Comparison of ENCODE assay signal across 11 mouse cellular contexts in genomic region chr2:176798785-176799184, GRCm38 (mm10). TPM values are rescaled to one million over a fixed set of nuclear protein-coding genes. Genes with fewer than 3 reads are reported as not detected.
A peak's percentile ranks its signal among the peaks of the same experiment; 100 is the strongest.
DNase-seq lines count a peak whose midpoint lies in the region; ATAC-seq and TF ChIP-seq lines count a peak whose summit lies in the region.
"Not testable (repeated sequence)": the region's sequence is repeated elsewhere in the genome, so short reads cannot be mapped to it uniquely, and the experiment has no call there.
"Had no signal": no experiment of that assay in that cellular context is flagged by ENCODE, and none has a peak within 500 bp of the region (broad histone marks: within the 10 kb centered on the region; RNA-seq: fewer than 3 reads in every experiment).

No protein-coding gene starts in this region.

- peak overlapping the region; percentile 64 for H3K9ac ChIP-seq in embryonic facial prominence, embryonic 13.5 days
- peak overlapping the region; percentile 57; the same call in 1 of the 2 replicates for H3K9ac ChIP-seq in heart, adult 2 months (ENCODE audit: low read depth, low read length)
- peak overlapping the region; percentile 31 for H3K9ac ChIP-seq in hindbrain, embryonic 16.5 days (ENCODE audit: low read depth, low read length)
- H3K9ac ChIP-seq in limb, embryonic 11.5 days (ENCODE audit: low read length); neural tube, embryonic 12.5 days: not testable (repeated sequence)
- H3K9ac ChIP-seq in lung, embryonic 16.5 days (ENCODE audit: low read length) = peak overlapping the region; percentile 50

- not testable (repeated sequence) for H3K79me2 ChIP-seq in heart, adult 2 months (replicated peaks; ENCODE audit: control insufficient read depth, insufficient read depth, low read length)

- H3K4me3 ChIP-seq in embryonic facial prominence, embryonic 13.5 days = peak overlapping the region; percentile 45
- H3K4me3 ChIP-seq in heart, adult 2 months = not testable (repeated sequence)
- peak overlapping the region; percentile 40 for H3K4me3 ChIP-seq in hindbrain, embryonic 16.5 days (ENCODE audit: low read length)
- peak overlapping the region; percentile 29 for H3K4me3 ChIP-seq in limb, embryonic 11.5 days (ENCODE audit: low read depth, low read length)
- H3K4me3 ChIP-seq in lung, embryonic 16.5 days (ENCODE audit: low read length) = peak overlapping the region; percentile 48
- peak overlapping the region; percentile 41 for H3K4me3 ChIP-seq in neural tube, embryonic 12.5 days
- H3K4me3 ChIP-seq in thymus, adult 2 months (ENCODE audit: control insufficient read depth, insufficient read depth, low read length) = peak overlapping the region; percentile 66

- not testable (repeated sequence) for H3K27ac ChIP-seq in embryonic facial prominence, embryonic 13.5 days; heart, adult 2 months; hindbrain, embryonic 16.5 days (ENCODE audit: low read depth, low read length); limb, embryonic 11.5 days (replicated peaks; ENCODE audit: low read depth, low read length); lung, embryonic 16.5 days (ENCODE audit: low read length); neural tube, embryonic 12.5 days; thymus, adult 2 months (ENCODE audit: control insufficient read depth, insufficient read depth, low read length)

- not testable (repeated sequence) for H3K9me3 ChIP-seq in embryonic facial prominence, embryonic 13.5 days; hindbrain, embryonic 16.5 days (ENCODE audit: control insufficient read depth, low read length); limb, embryonic 11.5 days (ENCODE audit: control insufficient read depth, low read length); lung, embryonic 16.5 days (ENCODE audit: control insufficient read depth, low read length); neural tube, embryonic 12.5 days

- not testable (repeated sequence) for ATAC-seq in embryonic facial prominence, embryonic 13.5 days (ENCODE audit: insufficient number of reproducible peaks, insufficient read depth, low FRiP score, low TSS enrichment, low read depth); hindbrain, embryonic 16.5 days; limb, embryonic 11.5 days (ENCODE audit: insufficient number of reproducible peaks, low FRiP score, low TSS enrichment, low read depth); lung, embryonic 16.5 days (ENCODE audit: low read depth); neural tube, embryonic 12.5 days (ENCODE audit: low FRiP score, low read depth)

- H3K27me3 ChIP-seq in embryonic facial prominence, embryonic 13.5 days; heart, adult 2 months (ENCODE audit: control insufficient read depth, insufficient read depth, low read length); hindbrain, embryonic 16.5 days (replicated peaks; ENCODE audit: control insufficient read depth, insufficient read depth, low read length); limb, embryonic 11.5 days (ENCODE audit: control insufficient read depth, insufficient read depth, low read length); lung, embryonic 16.5 days (ENCODE audit: control insufficient read depth, insufficient read depth, low read depth, low read length); neural tube, embryonic 12.5 days (replicated peaks); thymus, adult 2 months (ENCODE audit: control insufficient read depth, insufficient read depth, low read length): not testable (repeated sequence)

- not testable (repeated sequence) for TF ChIP-seq POLR2A in heart, adult 2 months (IDR thresholded peaks at IDR 0.05; ENCODE audit: insufficient read depth, low read depth, low read length); thymus, adult 2 months (IDR thresholded peaks at IDR 0.05; ENCODE audit: control insufficient read depth, extremely low read depth, insufficient read depth, low read length, poor library complexity)

- 22% methylated on average over 15 of the region's 15 CpGs for WGBS in embryonic facial prominence, embryonic 13.5 days
- 9% methylated on average over 14 of the region's 15 CpGs for WGBS in heart, adult 2 months
- 22% methylated on average over 11 of the region's 15 CpGs for WGBS in hindbrain, embryonic 16.5 days
- WGBS in limb, embryonic 11.5 days = 24% methylated on average over 11 of the region's 15 CpGs
- WGBS in lung, embryonic 16.5 days = 17% methylated on average over 14 of the region's 15 CpGs
- 34% methylated on average over 15 of the region's 15 CpGs for whole genome bisulfite sequencing in neural tube, embryonic 12.5 days
- WGBS in thymus, adult 2 months = 19% methylated on average over 15 of the region's 15 CpGs

- H3K36me3 ChIP-seq in embryonic facial prominence, embryonic 13.5 days; heart, adult 2 months (ENCODE audit: control insufficient read depth, insufficient read depth, low read length); hindbrain, embryonic 16.5 days (ENCODE audit: control insufficient read depth, insufficient read depth, low read length); limb, embryonic 11.5 days (ENCODE audit: control insufficient read depth, insufficient read depth, low read length); lung, embryonic 16.5 days (ENCODE audit: control insufficient read depth, insufficient read depth, low read length); neural tube, embryonic 12.5 days; thymus, adult 2 months (ENCODE audit: control insufficient read depth, insufficient read depth, low read length): not testable (repeated sequence)

- H3K4me1 ChIP-seq in embryonic facial prominence, embryonic 13.5 days; heart, adult 2 months (ENCODE audit: control insufficient read depth, insufficient read depth, low read length); hindbrain, embryonic 16.5 days (ENCODE audit: control insufficient read depth, insufficient read depth, low read depth, low read length); limb, embryonic 11.5 days (ENCODE audit: control insufficient read depth, insufficient read depth, low read length); lung, embryonic 16.5 days (replicated peaks; ENCODE audit: control insufficient read depth, insufficient read depth, low read length); neural tube, embryonic 12.5 days; thymus, adult 2 months (replicated peaks; ENCODE audit: control insufficient read depth, insufficient read depth, low read length): not testable (repeated sequence)

- peak overlapping the region; percentile 48 for H3K4me2 ChIP-seq in embryonic facial prominence, embryonic 13.5 days
- H3K4me2 ChIP-seq in hindbrain, embryonic 16.5 days (ENCODE audit: low read length) = peak overlapping the region; percentile 37
- H3K4me2 ChIP-seq in limb, embryonic 11.5 days (ENCODE audit: low read depth, severe bottlenecking) = 0 out of 2 replicates have a peak overlapping the region, but pooled peaks have one; percentile 10
- H3K4me2 ChIP-seq in lung, embryonic 16.5 days (ENCODE audit: low read depth, low read length) = peak overlapping the region; percentile 37; the same call in 1 of the 2 replicates
- peak overlapping the region; percentile 45 for H3K4me2 ChIP-seq in neural tube, embryonic 12.5 days (replicated peaks)

- TF ChIP-seq CTCF in heart, adult 2 months (IDR thresholded peaks at IDR 0.05); thymus, adult 2 months (IDR thresholded peaks at IDR 0.05; ENCODE audit: borderline replicate concordance, control insufficient read depth, extremely low read depth, insufficient read depth, low read length, poor library complexity): not testable (repeated sequence)

- DNase-seq in MN1 (ENCODE audit: low spot score) = peak; percentile 5
- DNase-seq in heart, adult 2 months = peak in 1 of 2 experiments; percentile 15
- not testable (repeated sequence) for DNase-seq in limb, embryonic 11.5 days (ENCODE audit: low spot score); thymus, adult 2 months

- TF ChIP-seq EP300 in heart, adult 2 months (IDR thresholded peaks at IDR 0.05; ENCODE audit: insufficient read depth, low read depth, low read length) = not testable (repeated sequence)

- intact Hi-C loops in heart, adult 2 months (cut with DNase I) = not testable (repeated sequence)

RNA-seq across cellular contexts. Expression of gene Gm14295, which starts 0.4 kb away (rescaled TPM):
- 13.9 and 17.5 TPM in 2 replicates for polyA plus RNA-seq in embryonic facial prominence, embryonic 13.5 days (2015; fragmentation: Nextera tagmentation; extraction: Ambion mirVana)
- total RNA-seq in heart, adult 2 months (2021) = 1 to 10 TPM; 6.7 to 9.7 TPM
- 6.0 and 6.6 TPM in 2 replicates for polyA plus RNA-seq in heart, adult 2 months (2012; rRNA removed)
- polyA plus RNA-seq in hindbrain, embryonic 16.5 days (2015; fragmentation: Nextera tagmentation; extraction: Ambion mirVana) = 8.8 and 13.6 TPM in 2 replicates
- 12.8 and 14.2 TPM in 2 replicates for polyA plus RNA-seq in limb, embryonic 11.5 days (2014; fragmentation: Nextera tagmentation; extraction: Ambion mirVana)
- 13.8 and 18.2 TPM in 2 replicates for polyA plus RNA-seq in lung, embryonic 16.5 days (2015; fragmentation: Nextera tagmentation; extraction: Ambion mirVana)
- 7.9 and 9.2 TPM in 2 replicates for polyA plus RNA-seq in neural tube, embryonic 12.5 days (2016; fragmentation: Nextera tagmentation; extraction: Ambion mirVana)
- polyA plus RNA-seq in thymus, adult 2 months (2012; rRNA removed) = 2.0 and 2.1 TPM in 2 replicates

RNA-seq across cellular contexts. Expression of gene Gm14408, which starts 32.2 kb away (rescaled TPM):
- polyA plus RNA-seq in embryonic facial prominence, embryonic 13.5 days (2015; fragmentation: Nextera tagmentation; extraction: Ambion mirVana) = not detected in 2 replicates
- not detected for total RNA-seq in heart, adult 2 months (2021)
- not detected in 2 replicates for polyA plus RNA-seq in heart, adult 2 months (2012; rRNA removed)
- polyA plus RNA-seq in hindbrain, embryonic 16.5 days (2015; fragmentation: Nextera tagmentation; extraction: Ambion mirVana) = not detected in 2 replicates
- not detected in 2 replicates for polyA plus RNA-seq in limb, embryonic 11.5 days (2014; fragmentation: Nextera tagmentation; extraction: Ambion mirVana)
- not detected in 2 replicates for polyA plus RNA-seq in lung, embryonic 16.5 days (2015; fragmentation: Nextera tagmentation; extraction: Ambion mirVana)
- polyA plus RNA-seq in neural tube, embryonic 12.5 days (2016; fragmentation: Nextera tagmentation; extraction: Ambion mirVana) = not detected in 2 replicates
- polyA plus RNA-seq in thymus, adult 2 months (2012; rRNA removed) = not detected in 2 replicates
- total RNA-seq: adrenal gland, postnatal 25 days; granulocyte monocyte progenitor cell, adult 5-6 weeks; layer of hippocampus, postnatal 36 days had no signal
